Mouse (Mus musculus) cerebellum, postnatal 14 days (tissue): ENCODE measurements around the gene Gm765.

ENCODE experiments used
- DNase-seq, 2 experiments: peaks; one replicate each; pipeline ENCODE4 v3.0.0; 2021; ENCODE audit warnings: mixed read lengths in 2 of 2

The Gm765 gene

GRCm38 (mm10) chr6:98212225-98212624, 130.3 kb downstream of the Gm765 start:
- DNase-seq = no peak

- no peak for DNase-seq
Observed at GRCm38 (mm10) chr6:98210237-98210636, 132.3 kb downstream of the Gm765 start.

DNA sequence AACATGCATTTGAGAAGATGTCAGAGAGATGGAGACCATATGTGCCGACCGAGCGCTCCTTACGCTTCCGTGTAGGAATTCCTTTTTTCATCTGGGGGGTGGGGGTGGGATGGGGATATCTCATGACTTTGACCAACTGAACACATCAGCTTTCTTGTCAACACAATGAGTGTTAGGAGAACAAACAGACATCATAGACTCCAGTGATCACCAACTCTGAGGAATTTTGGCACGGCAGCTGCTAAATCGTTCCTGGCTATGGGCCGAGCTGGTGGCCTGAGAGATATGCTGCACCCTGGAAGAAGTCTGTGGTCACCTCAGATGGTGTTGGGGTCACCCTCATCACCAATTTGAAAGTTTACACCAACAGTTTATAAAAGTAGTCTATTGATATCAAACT, 134.5 kb downstream of the Gm765 start:
- DNase-seq = no peak

DNA sequence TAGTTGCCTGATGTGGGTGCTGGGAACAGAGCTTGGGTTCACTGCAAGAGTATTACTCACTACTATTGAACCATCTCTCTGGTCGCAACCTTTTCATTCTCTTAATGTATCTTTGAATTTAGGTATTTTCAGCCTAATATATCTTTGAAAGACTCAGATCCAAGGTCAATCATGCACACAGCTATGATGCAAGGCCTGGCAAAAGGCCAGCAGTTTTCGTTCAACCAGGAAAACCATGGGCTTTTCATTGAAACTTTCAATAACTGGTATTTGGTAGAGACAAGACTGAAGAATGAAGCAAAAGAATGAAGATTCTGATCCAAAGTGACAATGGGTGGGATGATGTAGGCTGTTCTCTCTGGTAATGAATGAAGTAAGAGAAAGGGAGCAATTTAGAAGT, 143.8 kb downstream of the Gm765 start:
- DNase-seq = peak in 1 of 2 experiments; percentile 20

DNA sequence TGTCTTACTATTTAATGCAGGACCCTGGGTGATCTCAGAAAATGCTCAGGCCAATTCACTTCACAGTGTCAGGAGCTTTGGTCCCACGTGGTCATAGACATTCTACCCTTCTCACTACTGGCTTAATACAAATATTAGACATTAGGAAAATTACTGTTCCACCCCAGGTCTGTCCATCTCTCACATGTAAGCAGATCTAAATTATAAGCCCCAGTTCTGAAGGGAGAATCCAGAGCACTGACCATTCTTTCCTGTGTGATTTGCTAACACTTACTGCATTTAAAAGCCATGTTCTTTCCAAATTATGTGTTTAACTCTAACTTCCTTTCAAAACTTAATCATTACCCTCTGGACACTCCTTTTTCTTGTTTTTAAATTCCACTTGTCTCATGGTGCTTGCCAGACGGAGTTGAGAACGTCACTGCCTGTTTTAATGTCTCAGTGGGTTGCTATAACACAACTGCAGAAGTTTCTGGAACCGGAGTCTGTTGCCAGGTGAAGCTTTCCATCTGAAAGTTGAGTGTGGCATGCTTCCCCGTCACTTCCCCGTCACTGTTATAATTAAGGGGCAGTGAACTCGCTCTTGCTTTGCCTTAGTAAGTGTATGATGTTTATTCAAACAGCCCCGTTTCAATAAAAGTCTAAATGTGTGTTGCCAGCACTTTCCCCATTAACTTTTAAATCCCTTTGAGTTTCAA, 151.7 kb downstream of the Gm765 start:
- no peak for DNase-seq
